Mouse (Mus musculus): ENCODE measurements around the gene Whrn.
A peak's percentile ranks its signal among the peaks of the same experiment; 100 is the strongest.

Whrn gene

GRCm38 (mm10) chr4:63495915-63496278, at the start of gene Whrn:
TSS of gene Whrn (minus strand) at chr4:63495991.
- peak; percentile 63 to 81 for DNase-seq (ENCODE audit: low spot score in 2 of 2)

- DNase-seq (ENCODE audit: low spot score in 2 of 2): no peak
These were observed 49.6 kb upstream of the Whrn start for GRCm38 (mm10) chr4:63545231-63545958.

GRCm38 (mm10) chr4:63544494-63545230, 48.9 kb upstream of the Whrn start, which contains the start of gene Atp6v1g1:
TSS of gene Atp6v1g1 (plus strand) at chr4:63544772.
- DNase-seq (ENCODE audit: low spot score in 2 of 2): peak; percentile 94 to 95

- no peak for DNase-seq (ENCODE audit: low spot score in 2 of 2)
These were observed 48.1 kb upstream of the Whrn start for GRCm38 (mm10) chr4:63543746-63544493.

- no peak for DNase-seq (ENCODE audit: low spot score in 2 of 2)
These were observed 46.4 kb upstream of the Whrn start for GRCm38 (mm10) chr4:63542209-63542608.

- no peak for DNase-seq (ENCODE audit: low spot score in 2 of 2)
These were observed 41.8 kb upstream of the Whrn start for GRCm38 (mm10) chr4:63537602-63538001.

GRCm38 (mm10) chr4:63530409-63530808, 34.6 kb upstream of the Whrn start:
- DNase-seq (ENCODE audit: low spot score in 2 of 2): no peak

- no peak for DNase-seq (ENCODE audit: low spot score in 2 of 2)
These were observed 33.2 kb upstream of the Whrn start for GRCm38 (mm10) chr4:63528946-63529345.

- no peak for DNase-seq (ENCODE audit: low spot score in 2 of 2)
These were observed 29.7 kb upstream of the Whrn start for GRCm38 (mm10) chr4:63525514-63525913.

GRCm38 (mm10) chr4:63521813-63522419, 26.1 kb upstream of the Whrn start:
- no peak for DNase-seq (ENCODE audit: low spot score in 2 of 2)

GRCm38 (mm10) chr4:63515021-63515420, 19.2 kb upstream of the Whrn start:
- no peak for DNase-seq (ENCODE audit: low spot score in 2 of 2)

- no peak for DNase-seq (ENCODE audit: low spot score in 2 of 2)
These were observed 18.7 kb upstream of the Whrn start for GRCm38 (mm10) chr4:63514454-63514984.

- DNase-seq (ENCODE audit: low spot score in 2 of 2): no peak
These were observed 17.1 kb upstream of the Whrn start for GRCm38 (mm10) chr4:63512921-63513320.

GRCm38 (mm10) chr4:63508232-63508631, 12.4 kb upstream of the Whrn start:
- peak; percentile 45 to 80 for DNase-seq (ENCODE audit: low spot score in 2 of 2)

- no peak for DNase-seq (ENCODE audit: low spot score in 2 of 2)
These were observed 11.7 kb upstream of the Whrn start for GRCm38 (mm10) chr4:63507478-63507877.

- DNase-seq (ENCODE audit: low spot score in 2 of 2): no peak
These were observed 8.2 kb upstream of the Whrn start for GRCm38 (mm10) chr4:63503949-63504348.

GRCm38 (mm10) chr4:63501050-63501449, 5.3 kb upstream of the Whrn start:
- DNase-seq (ENCODE audit: low spot score in 2 of 2): no peak

- no peak for DNase-seq (ENCODE audit: low spot score in 2 of 2)
These were observed 2.6 kb upstream of the Whrn start for GRCm38 (mm10) chr4:63498346-63498745.

- no peak for DNase-seq (ENCODE audit: low spot score in 2 of 2)
These were observed 521 bp upstream of the Whrn start for GRCm38 (mm10) chr4:63496312-63496711.

- DNase-seq (ENCODE audit: low spot score in 2 of 2): peak; percentile 56 to 65
These were observed 550 bp downstream of the Whrn start for GRCm38 (mm10) chr4:63494967-63495914.

All from urinary bladder, postnatal 4 days (tissue).